Mouse (Mus musculus) kidney, postnatal 36 days (tissue): ENCODE measurements around the gene Tent5a.
A peak's percentile ranks its signal among the peaks of the same experiment; 100 is the strongest.

Source experiments
- DNase-seq, 2 experiments: peaks; one replicate each; pipeline ENCODE4 v3.0.0; 2021 to 2022; ENCODE audit warnings: mixed read lengths in 2 of 2

Tent5a gene

DNA sequence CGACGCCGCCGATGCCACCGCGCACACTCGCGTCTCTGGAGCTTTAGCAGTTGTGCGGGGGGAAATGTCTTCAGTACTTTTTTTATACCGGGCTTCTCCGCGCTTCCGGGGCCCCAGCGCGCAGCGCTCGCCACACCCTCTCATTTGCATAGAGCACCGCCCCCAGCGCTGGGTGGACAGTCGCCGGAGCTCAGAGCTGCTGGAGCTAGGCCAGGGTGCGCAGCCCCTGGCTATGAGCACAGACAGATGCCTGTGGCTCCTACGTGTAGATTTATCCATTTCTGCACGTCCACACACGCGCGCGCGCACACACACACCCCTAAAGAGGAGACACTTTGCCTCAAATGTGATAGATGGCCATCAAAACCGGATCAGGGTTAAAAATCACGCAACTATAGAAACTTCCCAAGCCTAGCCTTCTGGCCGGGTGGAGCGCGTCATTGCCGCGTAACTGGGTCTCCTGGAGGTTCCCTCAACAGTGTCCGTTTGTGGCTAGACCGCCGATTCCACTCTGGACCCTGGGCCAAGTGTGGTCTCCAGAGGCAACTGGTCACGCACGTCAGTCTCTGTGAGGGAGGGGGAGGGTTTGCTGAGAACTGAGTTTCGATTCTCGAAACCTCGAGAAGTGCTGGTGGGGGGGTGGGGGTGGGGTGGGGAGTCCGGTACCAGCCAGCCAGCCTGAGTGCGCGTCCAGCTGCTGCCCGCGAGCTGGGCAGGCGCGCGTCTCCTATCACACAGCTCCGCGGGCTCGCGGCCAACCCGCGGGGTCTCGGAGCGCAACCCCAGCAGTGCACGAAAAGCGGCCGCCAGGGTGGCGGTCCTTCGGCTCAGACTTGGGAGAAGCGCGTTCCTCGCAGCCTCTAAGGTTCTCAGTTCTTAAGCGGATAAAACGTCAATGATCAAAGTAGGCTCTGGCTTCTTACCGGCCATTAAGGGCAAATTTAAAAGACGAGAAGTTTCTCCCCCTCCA lies at the start of gene Tent5a:
Gene Tent5a (minus strand): TSS at position 107 of the 970 bp plus-strand sequence.
- DNase-seq, result peak; percentile 86 to 91

DNA sequence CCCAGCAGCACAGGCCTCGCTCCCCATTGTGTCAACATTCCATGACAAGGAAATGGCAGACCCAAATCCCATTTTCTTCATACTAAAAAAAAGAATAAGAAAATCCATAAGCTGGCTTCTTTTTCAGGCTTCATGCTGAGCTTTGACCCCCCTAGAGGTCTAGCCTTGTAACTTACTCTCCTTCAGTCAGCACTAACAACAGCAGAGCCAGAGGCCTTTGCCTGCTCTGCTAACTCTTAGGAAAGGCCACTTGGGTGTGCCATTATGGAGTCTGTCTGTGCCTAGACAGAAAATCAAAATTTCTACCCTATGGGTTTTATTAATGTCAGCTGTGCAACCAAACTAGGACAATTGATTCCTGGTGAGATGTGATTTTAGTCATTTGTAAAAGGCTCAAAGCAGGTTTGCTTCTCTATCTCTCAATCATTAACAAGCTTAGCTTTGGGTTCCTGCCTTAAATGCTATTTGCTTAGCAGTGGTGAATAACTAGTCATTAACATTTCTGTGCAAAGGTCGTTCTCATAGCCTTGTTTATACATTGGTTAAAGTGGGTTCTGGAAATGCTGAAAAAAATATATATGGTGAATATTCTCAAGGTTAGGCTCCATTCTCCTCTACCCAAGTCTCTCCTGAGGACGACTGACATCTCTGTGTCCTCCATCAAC lies 49.6 kb upstream of the Tent5a start:
- peak in 1 of 2 experiments; percentile 52 for DNase-seq

DNA sequence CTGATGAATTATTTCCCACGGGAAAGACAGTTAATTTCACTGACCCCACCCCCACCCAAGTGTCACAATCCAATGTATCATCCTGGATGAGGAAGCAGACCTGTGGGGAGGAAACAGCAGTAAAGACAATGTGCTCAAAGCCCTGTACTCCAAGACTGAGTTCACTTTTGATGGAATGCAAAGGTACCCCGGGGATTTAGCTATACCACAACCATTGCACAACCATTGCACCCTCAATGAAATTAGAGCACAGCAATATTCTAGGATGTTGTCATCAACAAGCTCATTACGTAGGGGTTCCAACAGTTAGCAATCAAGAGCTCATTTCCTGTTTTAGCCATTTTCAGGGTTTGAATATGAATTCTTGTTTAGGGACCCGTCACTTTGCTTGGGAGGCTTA lies 48.0 kb upstream of the Tent5a start:
- no peak for DNase-seq

DNA sequence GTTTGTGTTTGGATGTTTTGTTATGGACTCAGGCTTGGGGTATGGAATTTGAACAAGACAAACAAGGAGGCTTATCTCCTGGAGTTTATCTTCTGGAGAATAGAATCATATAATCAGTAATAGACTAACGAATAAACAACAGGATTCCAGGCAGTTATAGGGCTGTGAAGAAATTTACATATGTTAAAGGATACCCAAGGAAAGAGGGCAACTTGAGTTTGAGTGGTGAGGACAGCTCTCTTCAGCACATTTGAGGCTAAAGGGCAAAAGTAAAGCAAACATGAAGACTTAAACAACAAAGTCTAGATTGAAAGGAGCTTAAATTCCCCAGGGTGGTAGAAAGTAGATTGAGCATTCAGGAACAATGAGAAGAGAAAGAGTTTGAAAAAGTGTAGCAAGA lies 44.9 kb upstream of the Tent5a start:
- DNase-seq, result no peak

DNA sequence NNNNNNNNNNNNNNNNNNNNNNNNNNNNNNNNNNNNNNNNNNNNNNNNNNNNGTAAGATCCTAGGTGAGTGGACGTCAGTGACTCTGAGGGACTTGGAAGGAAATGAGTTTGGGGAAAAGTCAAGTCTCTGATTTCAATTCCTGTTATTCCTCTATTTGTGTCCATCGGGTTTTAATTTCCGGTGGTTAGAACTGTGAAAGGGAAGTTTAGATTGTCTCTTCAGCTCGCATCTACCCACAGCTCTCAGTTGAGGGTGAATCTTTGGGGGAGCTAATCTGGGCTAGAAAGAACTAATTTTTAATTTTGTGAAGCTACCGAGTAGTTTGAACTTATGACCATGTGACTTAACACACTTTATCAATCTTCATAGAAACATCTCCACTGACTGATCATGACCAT lies 42.4 kb upstream of the Tent5a start:
- DNase-seq, result no peak

DNA sequence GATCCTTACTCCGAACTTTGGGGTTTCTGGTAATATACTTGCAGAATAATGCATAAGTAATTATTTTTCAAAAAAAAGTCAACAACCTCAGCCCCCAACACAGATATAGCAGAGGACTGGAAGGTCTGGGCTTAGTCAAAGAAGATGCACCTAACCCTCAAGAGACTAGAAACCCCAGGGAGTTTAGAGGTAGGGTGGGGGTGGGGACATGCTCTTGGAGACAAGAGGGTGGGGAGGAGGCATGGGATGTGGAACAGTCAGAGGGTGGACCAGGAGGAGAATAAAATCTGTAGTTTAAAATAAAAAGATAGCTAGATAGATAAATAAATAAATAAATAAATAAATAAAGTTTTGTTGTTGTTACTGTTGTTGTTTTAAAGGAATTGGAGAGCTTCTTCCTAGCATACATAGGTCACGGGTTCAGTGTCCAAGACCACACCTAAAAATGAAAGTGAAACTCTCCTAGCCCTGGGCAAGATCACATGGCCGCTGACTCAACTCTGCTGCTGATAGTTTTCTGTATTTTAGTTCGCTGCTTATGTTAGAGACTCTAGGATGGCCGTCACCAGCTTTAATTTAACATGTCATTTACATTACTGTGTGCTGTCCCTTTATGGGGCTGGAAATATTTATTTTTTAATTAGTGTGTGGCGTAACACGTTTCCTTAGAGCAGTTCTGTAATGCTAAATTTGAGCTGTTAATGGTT lies 30.2 kb upstream of the Tent5a start:
- no peak for DNase-seq

DNA sequence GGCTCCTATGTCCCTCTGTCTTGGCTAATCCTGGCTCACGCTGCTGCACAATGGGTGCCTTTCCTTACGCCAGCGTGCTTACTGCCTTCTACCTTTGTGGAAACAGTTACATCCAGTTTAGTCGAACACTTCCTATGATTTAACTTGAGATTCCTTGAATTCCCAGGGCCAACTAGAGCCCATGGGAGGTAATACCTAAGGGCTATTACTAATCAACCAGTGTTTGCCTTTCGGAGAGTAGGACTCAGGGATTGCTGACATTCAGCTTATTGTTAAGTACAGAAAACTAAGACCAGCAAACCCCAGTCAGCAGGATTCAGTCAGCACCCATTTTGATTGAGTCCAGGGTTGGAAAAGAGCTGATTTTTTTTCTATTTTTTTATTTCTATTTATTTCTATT lies 28.4 kb upstream of the Tent5a start:
- DNase-seq, result no peak

DNA sequence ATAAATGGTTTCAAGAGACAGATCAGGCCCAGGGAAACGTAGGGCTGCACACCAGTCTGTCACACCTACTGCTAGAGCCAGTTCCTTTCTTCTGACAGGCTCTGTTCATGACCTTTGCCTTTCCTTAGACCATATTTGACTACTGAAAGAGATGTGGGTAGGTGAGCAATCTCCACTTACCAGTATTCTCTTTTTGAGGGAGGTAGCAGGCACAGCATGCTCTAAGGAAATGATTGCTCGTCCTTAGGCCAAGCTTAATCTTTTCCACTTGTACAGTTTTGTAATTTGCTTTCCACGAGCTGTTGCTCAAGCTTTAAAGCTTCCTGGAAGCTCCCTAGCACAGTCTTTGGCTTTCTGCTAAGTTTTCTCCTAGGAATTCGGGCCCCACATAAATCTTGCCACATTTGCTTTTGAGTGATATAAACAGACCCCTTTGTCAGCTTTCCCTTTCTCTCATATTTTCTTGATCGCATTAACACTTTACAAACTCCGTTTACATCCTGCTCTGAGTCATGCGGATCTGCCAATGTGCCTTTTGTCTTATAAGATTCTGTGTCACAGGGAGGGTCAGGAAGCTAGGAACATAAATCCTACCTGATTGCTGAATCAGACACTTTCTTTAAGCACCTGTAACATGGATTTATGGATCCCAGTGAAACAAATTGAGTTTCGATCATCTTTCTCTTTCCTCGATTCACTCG lies 20.8 kb upstream of the Tent5a start:
- DNase-seq, result no peak

DNA sequence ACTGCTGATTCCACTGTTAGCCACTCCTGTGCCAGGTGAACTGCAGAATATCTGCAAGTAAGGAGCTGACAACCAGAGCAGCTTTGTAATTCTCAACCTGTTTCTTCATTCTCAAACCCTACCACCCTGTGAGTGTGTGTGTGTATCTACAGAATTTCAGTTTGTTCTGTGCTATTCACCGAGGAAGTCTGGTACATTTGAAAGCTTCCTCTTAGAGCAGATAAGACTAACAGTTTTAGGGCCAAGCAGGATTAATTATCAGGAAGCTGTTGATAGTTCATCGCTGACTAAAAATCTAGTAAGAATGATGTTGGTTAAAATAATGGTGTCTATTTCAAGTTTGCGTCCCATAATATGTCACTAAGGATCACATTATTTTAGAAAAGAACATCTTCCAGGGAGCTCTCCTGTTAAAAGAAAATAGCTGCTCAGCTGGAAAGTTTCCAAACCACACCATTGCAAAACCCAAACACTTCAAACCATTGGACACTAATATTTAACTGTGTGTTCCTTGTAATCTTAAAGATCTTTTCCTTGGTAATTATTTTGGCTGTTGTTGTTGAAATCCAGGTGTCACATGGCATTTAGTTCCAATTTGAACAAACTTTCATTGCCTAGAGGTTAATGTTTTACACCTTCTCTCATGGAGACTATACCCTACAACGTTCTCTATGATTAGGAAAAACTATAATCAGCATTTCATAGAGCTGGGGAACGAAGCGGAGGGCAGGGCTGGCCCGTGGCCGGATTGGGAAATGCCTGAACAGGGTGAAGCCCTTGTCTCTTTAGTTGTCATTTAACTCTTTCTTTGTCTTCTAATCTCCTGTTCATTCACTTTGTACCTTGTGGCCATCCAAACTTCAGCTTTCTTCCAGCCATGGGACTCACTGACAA lies 16.0 kb upstream of the Tent5a start:
- DNase-seq, result peak in 1 of 2 experiments; percentile 16

DNA sequence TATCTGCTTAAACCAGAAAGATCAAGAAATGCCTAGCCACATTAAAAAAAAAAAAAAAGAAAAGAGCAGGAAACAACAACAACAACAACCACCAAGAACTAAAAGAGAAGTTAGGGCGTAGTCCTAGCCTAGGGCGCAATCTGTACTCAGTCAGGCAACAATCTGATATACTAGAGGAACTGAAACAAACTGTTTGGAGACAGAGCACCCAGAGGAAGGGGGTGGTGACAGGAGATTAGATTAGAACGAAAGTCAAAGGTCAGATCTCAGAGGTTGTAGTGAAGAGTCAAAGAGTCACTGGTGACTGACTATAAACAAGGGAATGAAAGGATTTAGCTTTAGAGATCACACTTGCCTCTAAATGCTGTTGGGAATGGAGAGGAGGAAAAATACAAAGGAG lies 13.2 kb upstream of the Tent5a start:
- DNase-seq, result no peak

DNA sequence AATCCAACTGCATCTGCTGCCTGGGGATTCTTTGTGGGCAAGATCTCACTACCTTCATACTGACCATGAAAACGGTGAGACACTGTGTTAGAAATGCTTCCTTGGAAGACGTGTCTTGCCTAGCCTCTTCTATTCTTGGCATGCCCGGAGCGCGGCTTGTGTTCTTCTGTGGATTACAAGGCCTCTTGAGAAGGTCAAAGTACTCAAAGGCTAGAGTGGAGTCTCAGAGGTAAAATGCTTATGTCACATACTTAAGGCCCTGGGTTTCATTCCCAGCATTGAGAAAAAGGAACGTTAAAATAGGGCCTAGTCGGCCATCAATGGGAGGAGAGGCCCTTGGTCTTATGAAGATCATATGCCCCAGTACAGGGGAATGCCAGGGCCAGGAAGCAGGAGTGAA lies 8.9 kb upstream of the Tent5a start:
- no peak for DNase-seq

DNA sequence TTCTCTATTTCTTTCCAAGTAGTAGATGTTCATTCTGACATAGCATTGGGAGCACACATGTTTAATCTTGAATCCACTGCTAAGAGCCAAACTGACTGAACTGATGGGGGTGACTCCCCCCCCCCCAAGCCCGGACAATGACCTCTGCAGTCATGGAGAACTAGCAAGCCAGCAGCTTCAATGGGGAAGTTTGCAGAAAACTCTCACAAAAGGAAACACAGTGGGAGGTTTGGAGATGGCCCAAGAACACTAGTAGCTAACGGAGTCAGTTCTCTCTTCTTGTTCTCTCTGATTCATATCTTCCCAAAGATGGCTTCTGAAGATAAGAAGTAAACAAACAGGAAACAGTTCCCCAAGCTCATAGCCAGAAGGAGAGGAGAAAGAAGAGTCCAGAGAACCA lies 4.4 kb upstream of the Tent5a start:
- DNase-seq, result peak in 1 of 2 experiments; percentile 19

DNA sequence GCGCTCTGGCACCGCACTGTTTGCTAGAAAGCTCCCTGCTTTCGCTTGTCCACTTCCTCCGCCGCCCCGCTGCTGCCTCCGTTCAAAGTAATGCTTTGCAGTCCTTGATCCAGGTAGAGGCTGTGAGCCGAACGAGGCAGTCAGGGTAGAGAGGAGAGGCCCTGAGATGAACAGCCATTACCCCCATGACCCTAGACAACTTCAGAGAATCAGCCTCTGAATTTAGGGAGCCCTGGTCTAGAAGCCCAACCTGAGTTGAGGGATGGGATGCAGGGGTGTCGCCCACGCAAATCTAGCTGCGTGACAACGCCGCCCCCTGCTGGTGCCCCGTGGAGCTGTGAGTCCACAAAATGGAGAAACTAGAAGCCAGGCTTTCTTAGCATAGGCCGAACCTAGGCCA lies 1.1 kb upstream of the Tent5a start:
- DNase-seq, result peak; percentile 86 to 96

DNA sequence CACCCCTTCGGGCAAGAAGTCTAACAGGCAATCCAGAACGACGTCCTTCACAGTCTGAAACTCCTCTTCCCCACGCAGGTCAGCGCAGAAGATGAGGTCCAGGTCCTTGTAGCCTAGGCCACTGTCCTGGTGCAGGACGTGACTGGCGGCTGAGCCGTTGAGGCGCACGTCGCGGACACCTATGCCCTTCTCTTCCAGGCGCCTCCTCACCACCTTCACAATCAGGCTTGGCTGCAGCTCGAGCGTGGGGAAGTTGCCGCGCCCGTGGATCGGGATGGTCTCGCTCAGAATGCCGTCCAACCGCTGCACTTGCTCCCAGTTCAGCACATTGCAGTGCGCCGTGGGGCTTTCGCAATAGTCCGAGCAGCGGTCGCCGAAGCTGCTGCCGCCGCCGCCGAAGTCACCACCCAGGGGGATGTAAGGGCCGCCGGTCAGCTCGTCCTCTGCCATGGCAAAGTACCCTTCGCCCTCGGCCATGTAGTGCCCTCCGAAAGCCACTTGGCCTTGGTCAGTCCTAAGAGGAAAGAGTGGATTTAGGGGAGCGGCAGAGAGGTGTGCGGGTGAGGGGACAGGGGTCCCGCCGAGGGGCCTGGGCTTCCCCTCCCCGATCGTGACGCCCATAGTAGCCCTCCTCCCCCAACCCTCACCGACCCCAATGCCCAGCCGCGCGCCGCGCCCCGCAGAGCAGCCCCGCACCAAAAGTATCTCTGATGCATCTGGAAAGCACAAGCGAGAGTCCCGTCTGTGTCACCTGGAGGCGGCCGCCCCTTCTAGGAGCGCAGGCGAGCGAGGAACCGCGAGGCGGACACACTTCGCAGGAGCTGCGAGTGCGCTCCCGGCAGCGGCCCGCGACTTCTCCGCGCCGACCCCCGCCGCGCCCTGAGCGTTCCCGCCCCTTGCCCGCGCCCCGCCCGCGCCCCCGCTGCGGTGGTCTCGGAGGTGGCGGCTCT lies 581 bp downstream of the Tent5a start:
- DNase-seq, result peak; percentile 57 to 65

DNA sequence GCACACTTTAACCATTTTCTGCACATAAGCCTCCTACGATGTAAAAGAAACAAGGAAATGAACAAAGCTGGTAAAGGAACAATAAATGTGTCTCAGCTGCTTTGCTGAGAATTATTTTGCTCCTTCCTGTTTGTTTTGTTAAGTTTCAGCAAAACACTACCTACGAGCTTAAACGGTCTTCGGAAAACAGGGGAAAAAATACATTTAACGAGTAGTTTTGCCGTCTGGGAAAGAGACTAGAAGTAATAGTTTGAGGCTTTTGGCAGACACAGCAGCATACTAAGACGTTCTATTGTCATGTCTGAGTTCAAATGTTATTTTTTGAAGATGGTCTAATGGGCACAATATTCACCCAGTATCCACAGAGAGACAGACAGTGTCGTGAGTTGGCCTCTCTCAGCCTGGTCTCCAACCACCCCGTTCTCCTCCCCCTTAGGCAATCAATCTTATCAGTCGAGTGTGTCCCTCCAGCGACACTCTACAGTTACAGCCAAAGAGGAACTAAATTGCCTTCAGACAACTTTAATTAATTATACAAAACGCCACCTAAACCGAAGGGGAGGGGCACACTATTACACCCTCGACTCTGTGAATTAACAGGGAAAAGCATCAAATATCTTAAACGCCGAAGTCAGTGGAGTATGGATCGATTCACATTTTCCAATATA lies 1.8 kb downstream of the Tent5a start:
- DNase-seq, result no peak

DNA sequence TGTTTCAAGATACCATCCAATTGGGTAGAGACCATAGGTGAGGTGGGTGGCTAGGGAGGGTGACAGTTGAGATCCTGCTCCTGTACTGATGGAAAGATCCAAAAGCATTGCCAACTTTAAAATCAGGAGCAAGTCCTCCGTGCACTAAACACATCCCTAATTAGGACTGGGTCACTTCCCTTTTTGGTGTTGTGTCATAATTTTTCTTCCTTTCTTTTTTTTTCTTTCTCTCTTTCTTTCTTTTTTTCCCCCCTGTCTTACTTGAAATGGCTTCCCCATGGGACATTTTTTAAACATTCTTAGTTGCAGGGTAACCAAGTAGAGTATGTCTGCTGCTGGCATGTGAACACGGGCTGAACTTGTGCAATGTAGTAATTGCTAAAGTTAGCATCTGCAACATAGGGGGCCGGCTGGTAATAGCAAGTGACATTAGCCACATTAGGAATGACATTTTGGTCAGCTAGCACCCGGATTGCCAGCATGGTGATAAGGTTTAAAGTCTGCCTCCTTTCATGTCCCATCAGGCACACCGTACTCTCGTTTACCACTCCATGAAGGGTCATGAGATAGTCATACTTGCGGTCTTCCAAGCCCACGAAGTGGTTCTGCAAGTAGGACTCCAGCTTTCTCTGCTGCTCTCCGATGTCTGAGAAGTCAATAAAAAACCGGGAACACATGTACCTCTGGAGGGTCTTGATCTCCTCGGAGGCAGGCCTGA lies 2.8 kb downstream of the Tent5a start:
- DNase-seq, result no peak

DNA sequence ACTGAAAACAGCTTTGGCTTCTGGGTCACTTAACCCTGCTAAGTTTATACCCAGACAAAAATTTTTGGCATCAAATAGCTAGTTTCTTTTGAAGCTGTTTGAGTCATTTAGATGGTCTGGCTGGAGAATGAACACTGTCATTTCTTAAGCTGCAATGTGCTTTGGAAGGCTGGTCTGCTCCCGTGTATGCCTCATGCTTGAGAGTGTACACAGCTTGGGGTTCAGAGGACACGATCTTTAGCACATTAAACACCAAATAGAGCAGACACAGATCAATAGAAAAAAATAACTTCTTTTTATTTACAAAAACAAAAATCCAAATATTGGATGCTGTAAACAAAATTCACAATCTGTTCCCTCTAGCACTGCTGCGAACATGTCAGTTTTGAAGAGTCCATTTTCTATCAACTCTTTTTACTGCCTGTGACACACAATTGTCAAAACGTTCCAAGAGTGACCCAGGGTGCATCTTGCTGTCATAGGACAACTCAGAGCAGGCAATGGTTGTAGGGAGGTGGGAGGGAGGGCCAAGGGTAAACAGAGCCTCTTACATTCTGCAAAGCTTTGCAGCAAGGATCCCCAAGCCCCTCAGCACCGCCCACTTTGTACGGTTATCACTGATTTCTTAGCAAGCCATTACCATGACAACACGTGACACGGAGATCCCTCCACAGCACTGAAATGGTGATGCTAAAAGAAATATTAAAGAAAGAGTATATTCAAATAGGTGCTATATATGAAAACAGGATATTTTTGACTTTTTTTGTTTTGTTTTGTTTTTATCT lies 6.8 kb downstream of the Tent5a start:
- no peak for DNase-seq

DNA sequence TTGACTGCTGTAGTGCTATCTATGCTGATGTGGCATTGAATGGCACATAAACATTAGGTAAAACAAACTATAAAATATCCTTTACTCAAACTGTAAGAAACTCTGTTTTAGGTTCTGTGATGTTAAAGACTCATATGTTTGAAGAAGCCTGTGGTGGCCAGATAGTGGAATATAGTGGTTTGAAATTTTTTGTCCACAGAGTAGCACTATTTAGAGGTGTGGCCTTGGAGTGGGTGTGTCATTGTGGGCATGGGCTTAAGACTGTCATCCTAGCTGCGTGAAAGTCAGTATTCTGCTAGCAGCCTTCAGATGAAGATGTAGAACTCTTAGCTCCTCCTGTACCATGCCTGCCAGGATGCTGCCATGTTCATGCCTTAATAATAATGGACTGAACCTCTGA lies 11.0 kb downstream of the Tent5a start:
- DNase-seq, result no peak
